Mouse (Mus musculus) spleen, adult 2 months (tissue): ENCODE measurements around the gene Mccc2.

Source experiments
- CTCF ChIP-seq: fragments of 200-500 bp; IDR thresholded peaks from 2 replicates; pipeline ENCODE4 v1.5.1; 2011; ENCODE audit warnings: mild to moderate bottlenecking, inconsistent platforms; ENCODE audit not compliant: insufficient read depth, insufficient read length, insufficient replicate concordance; ENCODE audit errors: extremely low read depth
- POLR2A ChIP-seq: fragments of 200-500 bp; IDR thresholded peaks from 2 replicates; pipeline ENCODE4 v1.6.1; 2011; ENCODE audit warnings: low read depth, low read length, inconsistent platforms

DNA sequence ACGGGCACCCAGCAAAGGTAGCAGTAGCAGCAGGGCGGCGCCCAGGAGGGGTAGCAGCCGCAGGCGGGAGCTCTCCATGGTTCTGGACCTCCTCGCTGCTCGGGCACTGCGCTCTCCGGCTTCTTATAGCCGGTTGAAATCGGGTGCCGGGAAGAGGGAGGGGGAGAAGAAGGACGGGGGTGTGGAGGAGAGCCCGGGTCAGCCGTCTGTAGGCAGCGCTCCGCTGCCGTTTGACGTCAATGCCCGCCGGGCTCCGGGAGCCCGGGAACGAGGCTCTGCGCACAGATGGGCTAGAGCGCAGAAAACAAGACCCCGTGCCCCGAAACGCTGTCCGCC, 114.9 kb downstream of the Mccc2 start:
- TF ChIP-seq CTCF (no peak), POLR2A (no peak)
